Mouse (Mus musculus): Measurements from ENCODE around the gene Sertad1.
A peak's percentile ranks its signal among the peaks of the same experiment; 100 is the strongest.

The Sertad1 gene

GRCm38 (mm10) chr7:27486770-27487697 lies at the start of gene Sertad1:
Sertad1 (plus strand) TSS chr7:27486910.
- peak; percentile 98 for DNase-seq (ENCODE audit: low read depth, low spot score)

GRCm38 (mm10) chr7:27437544-27437943 lies 49.2 kb upstream of the Sertad1 start:
- no peak for DNase-seq (ENCODE audit: low read depth, low spot score)

GRCm38 (mm10) chr7:27440014-27440413 lies 46.7 kb upstream of the Sertad1 start:
- no peak for DNase-seq (ENCODE audit: low read depth, low spot score)

- no peak for DNase-seq (ENCODE audit: low read depth, low spot score)
These were observed 40.7 kb upstream of the Sertad1 start for GRCm38 (mm10) chr7:27446051-27446450.

GRCm38 (mm10) chr7:27446521-27447418 lies 39.9 kb upstream of the Sertad1 start:
- DNase-seq (ENCODE audit: low read depth, low spot score) = no peak

GRCm38 (mm10) chr7:27447419-27448286 lies 39.1 kb upstream of the Sertad1 start, which contains the start of the genes Sptbn4 and Blvrb:
Sptbn4 (minus strand) TSS chr7:27447686.
Blvrb (plus strand) TSS chr7:27447978.
- DNase-seq (ENCODE audit: low read depth, low spot score) = peak; percentile 96

- DNase-seq (ENCODE audit: low read depth, low spot score) = no peak
These were observed 38.1 kb upstream of the Sertad1 start for GRCm38 (mm10) chr7:27448421-27449206.

GRCm38 (mm10) chr7:27449256-27449862 lies 37.4 kb upstream of the Sertad1 start:
- DNase-seq (ENCODE audit: low read depth, low spot score) = no peak

- DNase-seq (ENCODE audit: low read depth, low spot score) = no peak
These were observed 35.4 kb upstream of the Sertad1 start for GRCm38 (mm10) chr7:27451359-27451758.

- DNase-seq (ENCODE audit: low read depth, low spot score) = no peak
These were observed 34.4 kb upstream of the Sertad1 start for GRCm38 (mm10) chr7:27452206-27452770.

- no peak for DNase-seq (ENCODE audit: low read depth, low spot score)
These were observed 32.1 kb upstream of the Sertad1 start for GRCm38 (mm10) chr7:27454461-27455121.

- DNase-seq (ENCODE audit: low read depth, low spot score) = no peak
These were observed 31.4 kb upstream of the Sertad1 start for GRCm38 (mm10) chr7:27455273-27455672.

GRCm38 (mm10) chr7:27458614-27459013 lies 28.1 kb upstream of the Sertad1 start:
- no peak for DNase-seq (ENCODE audit: low read depth, low spot score)

GRCm38 (mm10) chr7:27459640-27460039 lies 27.1 kb upstream of the Sertad1 start:
- no peak for DNase-seq (ENCODE audit: low read depth, low spot score)

GRCm38 (mm10) chr7:27460477-27460876 lies 26.2 kb upstream of the Sertad1 start:
- no peak for DNase-seq (ENCODE audit: low read depth, low spot score)

- no peak for DNase-seq (ENCODE audit: low read depth, low spot score)
These were observed 19.1 kb upstream of the Sertad1 start for GRCm38 (mm10) chr7:27467648-27468047.

- no peak for DNase-seq (ENCODE audit: low read depth, low spot score)
These were observed 15.2 kb upstream of the Sertad1 start for GRCm38 (mm10) chr7:27471390-27472120.

GRCm38 (mm10) chr7:27472596-27472995 lies 14.1 kb upstream of the Sertad1 start:
- no peak for DNase-seq (ENCODE audit: low read depth, low spot score)
